Mouse (Mus musculus) CH12F3 (cell line): ENCODE data around the gene Myo1g.

Experiments
- in situ Hi-C: fragments of 300-500 bp; cut with MboI; formaldehyde crosslinking; loops from 2 replicates; pipeline ENCODE4 v1.14.3; 2020; ENCODE audit warnings: low sequenced_read_pairs

Myo1g gene

GRCm38 (mm10) chr11:6463159-6463837 is 57.5 kb downstream of the Myo1g start:
- in situ Hi-C loops: no loop called here
